Mouse (Mus musculus): ENCODE measurements around the gene Eef1akmt4. TPM values are rescaled to one million over a fixed set of nuclear protein-coding genes. Genes with fewer than 3 reads are reported as not detected.

The Eef1akmt4 gene
- 31.7 and 34.7 TPM in 2 replicates for polyA plus RNA-seq (2015; fragmentation: Nextera tagmentation; extraction: Ambion mirVana)

DNA sequence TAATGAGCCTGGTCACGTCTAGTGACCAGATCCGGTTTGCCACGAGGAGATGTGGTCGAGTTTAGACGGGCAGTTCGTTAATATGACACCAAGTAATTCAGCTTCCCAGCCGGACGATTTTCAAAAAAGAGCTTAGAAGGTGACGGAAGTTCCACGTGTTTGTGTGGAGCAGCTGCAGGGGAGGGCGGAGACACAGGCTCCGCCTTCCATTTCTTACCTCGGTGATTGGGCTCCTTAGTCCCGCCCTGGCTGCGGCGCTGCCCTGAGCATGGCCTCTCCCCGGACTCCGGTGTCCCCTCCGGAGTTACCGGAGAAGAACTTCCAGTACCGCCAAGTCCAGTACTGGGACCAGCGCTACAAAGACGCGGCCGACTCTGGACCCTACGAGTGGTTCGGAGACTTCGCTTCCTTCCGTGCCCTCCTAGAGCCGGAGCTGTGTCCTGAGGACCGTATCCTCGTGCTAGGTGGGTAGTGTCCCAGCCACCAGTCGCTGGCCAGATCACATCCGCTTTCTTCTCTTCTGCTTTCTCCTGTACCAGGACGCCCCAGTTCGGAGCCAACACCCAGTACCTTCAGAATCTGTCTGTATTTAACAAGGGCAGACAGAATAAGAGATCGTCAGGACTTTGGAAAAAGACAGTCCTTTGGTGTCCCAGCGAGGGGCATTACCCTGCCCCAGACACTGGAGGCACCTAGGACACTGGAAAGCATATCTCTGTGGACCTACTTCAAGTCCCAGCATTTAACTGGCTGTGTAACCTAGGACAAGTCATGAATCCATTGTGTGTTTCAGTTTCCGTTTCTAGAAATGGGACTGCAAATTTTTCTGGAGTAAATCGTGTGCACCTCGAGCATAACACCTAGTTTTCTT lies at the start of gene Eef1akmt4, which contains the start of the genes Gm49333 and Alg3:
Eef1akmt4 (plus strand) TSS at position 237 of the 871 bp plus-strand sequence.
Gm49333 (plus strand) TSS at position 254 of the 871 bp plus-strand sequence.
Alg3 (minus strand) TSS at position 379 of the 871 bp plus-strand sequence.
- Histone ChIP-seq H3K4me1 (ENCODE audit: control insufficient read depth, insufficient read depth, low read length) (peaks cover 11% of the 10 kb centered on the region; the same call in 1 of the 2 replicates), H3K27me3 (replicated peaks; ENCODE audit: control insufficient read depth, insufficient read depth, low read length) (no peaks in the 10 kb centered on the region), H3K27ac (ENCODE audit: low read length) (peak within 1 kb of the TSS; percentile 83), H3K9ac (ENCODE audit: low read depth, low read length) (peak within 1 kb of the TSS; percentile 86), H3K9me3 (ENCODE audit: control insufficient read depth, low read length) (no peaks in the 10 kb centered on the region), H3K4me3 (ENCODE audit: low read length) (peak within 1 kb of the TSS; percentile 91), H3K36me3 (ENCODE audit: control insufficient read depth, insufficient read depth, low read length) (no peaks in the 10 kb centered on the region), H3K4me2 (ENCODE audit: low read depth, low read length) (peak within 1 kb of the TSS; percentile 85)
- peak; percentile 99 for ATAC-seq
- 2% methylated on average over 41 of the region's 41 CpGs for WGBS

DNA sequence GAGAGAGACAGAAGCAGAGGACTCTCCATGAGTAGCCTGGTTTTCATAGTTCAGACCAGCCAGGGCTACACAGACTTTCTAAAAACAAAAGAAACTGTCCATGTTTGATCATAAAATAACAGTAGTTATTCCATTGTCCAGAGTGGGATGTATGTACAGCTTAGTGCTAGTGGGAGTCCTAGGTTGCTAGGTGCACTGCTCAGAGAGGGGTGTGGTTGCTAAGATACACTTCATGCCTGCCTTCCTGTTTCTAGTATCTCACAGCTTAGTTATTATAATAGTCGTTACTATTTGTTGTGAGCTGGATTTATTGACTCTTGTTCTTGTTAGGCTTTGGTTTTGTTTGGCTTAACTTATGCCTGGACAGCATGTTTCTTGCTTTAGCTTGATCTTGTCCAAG lies 46.3 kb upstream of the Eef1akmt4 start:
- no peak overlapping the region for H3K9ac ChIP-seq (ENCODE audit: low read depth, low read length)
- WGBS = 30% methylated on average over 1 of the region's 1 CpGs
- H3K4me2 ChIP-seq (ENCODE audit: low read depth, low read length) = no peak overlapping the region
- H3K4me3 ChIP-seq (ENCODE audit: low read length) = no peak overlapping the region
- H3K27ac ChIP-seq (ENCODE audit: low read length) = no peak overlapping the region
- no peaks in the 10 kb centered on the region for H3K27me3 ChIP-seq (replicated peaks; ENCODE audit: control insufficient read depth, insufficient read depth, low read length)
- peaks cover 13% of the 10 kb centered on the region for H3K36me3 ChIP-seq (ENCODE audit: control insufficient read depth, insufficient read depth, low read length)
- no peaks in the 10 kb centered on the region for H3K9me3 ChIP-seq (ENCODE audit: control insufficient read depth, low read length)
- ATAC-seq = no peak
- H3K4me1 ChIP-seq (ENCODE audit: control insufficient read depth, insufficient read depth, low read length) = no peaks in the 10 kb centered on the region

DNA sequence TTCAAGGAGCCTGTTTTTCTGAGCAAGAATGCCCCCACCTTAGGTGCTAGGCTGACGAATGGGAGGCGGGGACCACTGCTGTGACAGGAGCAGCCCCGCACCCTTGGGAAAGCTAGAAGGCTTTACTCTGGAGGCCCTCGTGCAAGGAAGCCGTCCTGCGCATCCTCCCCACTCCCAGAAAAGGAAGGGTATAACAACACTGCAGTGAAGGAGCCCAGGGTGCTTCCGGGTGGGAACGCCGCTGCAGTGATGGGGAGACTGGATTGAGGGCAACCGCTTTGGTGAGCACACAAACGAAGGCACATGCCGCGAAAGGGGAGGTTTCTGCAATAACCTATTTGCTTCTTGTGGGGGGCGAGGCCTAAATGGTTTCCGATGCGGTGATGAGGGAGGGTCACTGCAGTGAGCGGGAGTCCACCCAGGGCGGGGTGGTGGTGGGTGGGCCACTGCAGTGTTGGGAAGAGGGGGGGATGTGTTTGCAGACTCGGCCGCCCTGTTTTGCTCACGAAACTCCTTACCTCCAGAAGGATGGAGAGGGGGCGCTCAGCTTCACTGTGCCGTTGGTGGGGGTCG lies 21.9 kb upstream of the Eef1akmt4 start, which contains the start of gene Vwa5b2:
Vwa5b2 (plus strand) TSS at position 106 of the 573 bp plus-strand sequence.
- peak; percentile 24 for ATAC-seq
- H3K4me2 ChIP-seq (ENCODE audit: low read depth, low read length) = peak within 1 kb of the TSS; percentile 95

DNA sequence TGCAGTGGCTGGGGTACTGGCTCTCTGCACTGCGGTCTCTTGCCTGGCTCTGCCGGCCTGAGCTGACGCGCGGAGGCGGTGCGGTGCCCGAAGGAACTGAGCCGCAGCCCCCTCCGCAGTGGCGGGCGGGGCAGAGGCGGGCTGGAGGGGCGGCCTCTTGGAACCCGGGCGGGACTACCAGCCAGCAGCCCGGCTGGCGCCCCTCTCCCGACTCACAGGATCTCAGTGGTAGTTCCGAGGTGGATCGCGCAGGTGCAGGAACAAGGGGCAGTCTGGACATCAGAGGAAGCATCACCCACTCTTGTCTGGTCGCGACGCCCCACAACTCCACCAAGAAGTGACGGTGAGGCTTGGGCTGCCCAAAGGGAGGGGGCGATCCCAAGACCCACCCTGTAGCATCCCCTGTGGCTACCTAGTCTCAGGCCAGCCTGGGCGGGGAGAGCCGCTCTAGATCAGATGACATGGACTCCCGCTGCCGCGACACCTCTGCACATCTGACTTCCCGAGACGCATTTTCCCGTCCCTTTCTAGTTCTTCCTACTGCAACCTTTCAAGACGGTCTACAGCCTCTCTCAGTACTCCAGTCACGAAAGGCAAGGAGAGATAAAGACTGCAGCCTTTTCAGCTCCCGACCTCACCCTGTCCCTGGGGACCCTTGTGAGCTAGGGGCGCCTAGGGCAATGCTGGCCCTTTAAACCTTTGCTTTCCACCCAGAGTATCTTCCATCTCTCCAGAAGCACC lies 21.3 kb upstream of the Eef1akmt4 start:
- Histone ChIP-seq H3K4me2 (ENCODE audit: low read depth, low read length) (peak overlapping the region; percentile 95), H3K9ac (ENCODE audit: low read depth, low read length) (peak overlapping the region; percentile 60), H3K27me3 (replicated peaks; ENCODE audit: control insufficient read depth, insufficient read depth, low read length) (peaks cover 36% of the 10 kb centered on the region), H3K36me3 (ENCODE audit: control insufficient read depth, insufficient read depth, low read length) (no peaks in the 10 kb centered on the region), H3K4me1 (ENCODE audit: control insufficient read depth, insufficient read depth, low read length) (peaks cover 22% of the 10 kb centered on the region), H3K4me3 (ENCODE audit: low read length) (peak overlapping the region; percentile 57), H3K27ac (ENCODE audit: low read length) (no peak overlapping the region), H3K9me3 (ENCODE audit: control insufficient read depth, low read length) (no peaks in the 10 kb centered on the region)
- peak; percentile 70 for ATAC-seq
- WGBS = under 1% methylated on average over 36 of the region's 39 CpGs

More for the DNA sequence above, 21.9 kb upstream of the Eef1akmt4 start, which contains the start of gene Vwa5b2:
- no peaks in the 10 kb centered on the region for H3K36me3 ChIP-seq (ENCODE audit: control insufficient read depth, insufficient read depth, low read length)
- no peak within 1 kb of the TSS for H3K27ac ChIP-seq (ENCODE audit: low read length)
- peak within 1 kb of the TSS; percentile 60 for H3K9ac ChIP-seq (ENCODE audit: low read depth, low read length)
- 2% methylated on average over 24 of the region's 24 CpGs for WGBS
- H3K27me3 ChIP-seq (replicated peaks; ENCODE audit: control insufficient read depth, insufficient read depth, low read length) = peaks cover 36% of the 10 kb centered on the region
- peak within 1 kb of the TSS; percentile 57 for H3K4me3 ChIP-seq (ENCODE audit: low read length)
- no peaks in the 10 kb centered on the region for H3K9me3 ChIP-seq (ENCODE audit: control insufficient read depth, low read length)
- peaks cover 22% of the 10 kb centered on the region for H3K4me1 ChIP-seq (ENCODE audit: control insufficient read depth, insufficient read depth, low read length)

DNA sequence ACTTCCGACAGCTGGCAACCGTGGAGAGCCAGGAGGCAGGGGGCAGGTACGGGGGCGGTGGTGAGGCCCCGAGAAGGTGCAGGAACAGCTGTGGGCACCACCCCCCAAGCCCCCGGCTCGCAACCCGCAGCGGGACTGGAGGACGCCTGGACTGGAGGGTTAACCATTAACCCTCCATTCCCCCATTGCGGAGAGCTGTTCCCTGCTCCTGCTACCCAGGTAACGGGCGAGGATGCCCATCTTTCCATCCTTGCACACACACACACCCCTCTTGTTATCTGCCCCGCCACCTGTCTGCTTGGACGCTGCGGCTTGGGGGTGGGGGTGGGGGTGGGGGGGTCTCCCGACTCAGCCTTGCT lies 20.7 kb upstream of the Eef1akmt4 start:
- Histone ChIP-seq H3K4me1 (ENCODE audit: control insufficient read depth, insufficient read depth, low read length) (peaks cover 22% of the 10 kb centered on the region), H3K27me3 (replicated peaks; ENCODE audit: control insufficient read depth, insufficient read depth, low read length) (peaks cover 36% of the 10 kb centered on the region), H3K4me2 (ENCODE audit: low read depth, low read length) (peak overlapping the region; percentile 95), H3K27ac (ENCODE audit: low read length) (no peak overlapping the region), H3K9ac (ENCODE audit: low read depth, low read length) (0 out of 2 replicates have a peak overlapping the region, but pooled peaks have one; percentile 60), H3K36me3 (ENCODE audit: control insufficient read depth, insufficient read depth, low read length) (no peaks in the 10 kb centered on the region), H3K4me3 (ENCODE audit: low read length) (peak overlapping the region; percentile 57), H3K9me3 (ENCODE audit: control insufficient read depth, low read length) (no peaks in the 10 kb centered on the region)
- 0% methylated on average over 13 of the region's 17 CpGs for WGBS
- ATAC-seq = peak; percentile 32

DNA sequence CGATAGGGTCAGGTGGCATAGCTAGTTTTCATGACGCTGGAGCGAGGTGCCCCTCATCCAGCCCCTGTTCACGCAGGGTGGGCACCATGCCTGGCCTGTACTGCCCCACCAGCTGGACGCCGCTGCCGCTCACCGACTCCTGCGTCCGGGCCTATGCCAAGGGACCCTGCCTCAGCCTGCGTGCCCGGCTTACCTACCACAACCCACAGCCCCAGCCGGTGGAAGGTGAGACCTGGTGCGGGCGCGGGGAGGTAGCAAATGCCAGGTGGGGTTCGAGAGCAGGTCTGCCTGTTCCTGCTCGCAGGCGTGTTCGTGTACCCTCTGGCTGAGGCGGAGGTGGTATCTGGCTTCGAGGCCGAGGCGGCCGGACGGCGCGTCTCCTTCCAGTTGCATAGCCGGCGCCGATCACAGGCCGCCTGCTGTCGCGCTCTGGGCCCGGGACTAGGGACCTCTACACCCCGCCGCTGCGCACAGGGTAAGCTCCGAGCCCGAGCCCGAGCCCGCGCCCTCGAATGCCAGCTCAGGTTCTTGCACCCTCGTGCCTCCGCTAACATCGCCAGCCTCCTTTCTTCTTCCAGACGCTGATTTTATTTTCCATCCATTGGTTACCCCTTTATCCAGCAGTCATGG lies 20.2 kb upstream of the Eef1akmt4 start:
- WGBS = 9% methylated on average over 48 of the region's 48 CpGs
- no peak; the same call in 1 of the 2 replicates for ATAC-seq

DNA sequence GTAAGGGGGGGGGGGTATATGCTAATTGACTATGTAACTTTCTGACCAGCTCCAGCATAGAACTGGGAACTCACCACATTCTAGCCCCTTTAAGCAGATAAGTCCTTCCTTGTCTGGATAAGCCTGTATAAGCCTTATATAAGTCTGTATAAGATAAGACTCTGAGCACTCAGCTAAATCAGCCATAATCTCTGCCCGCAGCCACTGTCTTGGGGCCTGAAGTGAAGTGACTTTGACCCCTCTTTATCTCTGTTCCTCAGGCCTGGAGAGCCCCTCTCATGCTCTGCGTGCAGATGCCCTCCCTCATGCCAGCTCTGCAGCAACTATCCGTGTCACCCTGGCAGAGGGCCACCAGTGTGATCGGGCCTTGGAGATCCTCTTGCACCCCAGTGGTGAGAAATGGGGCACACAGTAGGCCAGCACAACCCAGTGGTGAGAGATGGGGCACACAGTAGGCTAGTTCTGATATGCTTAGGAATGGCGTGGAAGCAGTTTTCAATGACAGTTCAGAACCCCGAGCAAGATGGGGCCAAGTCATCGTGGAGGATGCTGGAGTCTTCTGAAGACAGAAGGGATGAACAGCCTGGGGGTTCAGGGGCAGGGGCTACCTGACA lies 16.2 kb upstream of the Eef1akmt4 start:
- peaks cover 20% of the 10 kb centered on the region for H3K27me3 ChIP-seq (replicated peaks; ENCODE audit: control insufficient read depth, insufficient read depth, low read length)
- H3K4me2 ChIP-seq (ENCODE audit: low read depth, low read length) = no peak overlapping the region
- ATAC-seq = peak; percentile 68
- no peaks in the 10 kb centered on the region for H3K9me3 ChIP-seq (ENCODE audit: control insufficient read depth, low read length)
- no peak overlapping the region for H3K9ac ChIP-seq (ENCODE audit: low read depth, low read length)
- no peak overlapping the region for H3K4me3 ChIP-seq (ENCODE audit: low read length)
- WGBS = 70% methylated on average over 7 of the region's 7 CpGs
- no peaks in the 10 kb centered on the region for H3K36me3 ChIP-seq (ENCODE audit: control insufficient read depth, insufficient read depth, low read length)
- peaks cover 12% of the 10 kb centered on the region for H3K4me1 ChIP-seq (ENCODE audit: control insufficient read depth, insufficient read depth, low read length)
- H3K27ac ChIP-seq (ENCODE audit: low read length) = no peak overlapping the region

More for the DNA sequence above, 20.2 kb upstream of the Eef1akmt4 start:
- H3K4me3 ChIP-seq (ENCODE audit: low read length) = peak overlapping the region; percentile 57
- no peaks in the 10 kb centered on the region for H3K9me3 ChIP-seq (ENCODE audit: control insufficient read depth, low read length)
- H3K9ac ChIP-seq (ENCODE audit: low read depth, low read length) = 0 out of 2 replicates have a peak overlapping the region, but pooled peaks have one; percentile 27
- H3K36me3 ChIP-seq (ENCODE audit: control insufficient read depth, insufficient read depth, low read length) = no peaks in the 10 kb centered on the region
- peaks cover 22% of the 10 kb centered on the region for H3K4me1 ChIP-seq (ENCODE audit: control insufficient read depth, insufficient read depth, low read length)
- peak overlapping the region; percentile 27; the same call in 1 of the 2 replicates for H3K4me2 ChIP-seq (ENCODE audit: low read depth, low read length)
- no peak overlapping the region for H3K27ac ChIP-seq (ENCODE audit: low read length)
- H3K27me3 ChIP-seq (replicated peaks; ENCODE audit: control insufficient read depth, insufficient read depth, low read length) = peaks cover 36% of the 10 kb centered on the region

DNA sequence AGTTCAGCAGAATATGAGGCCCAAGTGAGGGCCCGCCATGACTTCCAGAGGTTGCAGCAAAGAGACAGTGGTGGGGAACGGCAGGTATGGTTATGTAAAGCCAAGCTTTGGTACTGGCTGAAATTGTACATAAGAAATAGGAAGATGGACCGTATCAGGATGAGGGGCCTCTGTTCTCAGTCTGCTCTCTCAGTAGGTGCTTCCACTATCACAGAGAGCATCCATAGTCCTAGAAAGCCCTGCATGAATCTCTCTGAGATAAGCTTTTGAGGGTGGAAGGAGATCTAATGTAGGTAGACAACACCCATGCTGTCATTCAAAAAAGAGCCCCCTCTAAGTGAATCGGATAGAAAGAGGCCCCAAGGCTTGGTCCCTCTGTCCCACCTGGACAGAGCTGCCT lies 15.7 kb upstream of the Eef1akmt4 start:
- no peak for ATAC-seq
- H3K9me3 ChIP-seq (ENCODE audit: control insufficient read depth, low read length) = no peaks in the 10 kb centered on the region
- no peak overlapping the region for H3K27ac ChIP-seq (ENCODE audit: low read length)
- no peak overlapping the region for H3K4me3 ChIP-seq (ENCODE audit: low read length)
- peaks cover 14% of the 10 kb centered on the region for H3K27me3 ChIP-seq (replicated peaks; ENCODE audit: control insufficient read depth, insufficient read depth, low read length)
- H3K4me1 ChIP-seq (ENCODE audit: control insufficient read depth, insufficient read depth, low read length) = peaks cover 7% of the 10 kb centered on the region
- no peak overlapping the region for H3K9ac ChIP-seq (ENCODE audit: low read depth, low read length)
- H3K36me3 ChIP-seq (ENCODE audit: control insufficient read depth, insufficient read depth, low read length) = no peaks in the 10 kb centered on the region
- no peak overlapping the region for H3K4me2 ChIP-seq (ENCODE audit: low read depth, low read length)
- WGBS = 88% methylated on average over 4 of the region's 4 CpGs
